Mouse (Mus musculus): ENCODE results near the gene H2-M5.

DNA sequence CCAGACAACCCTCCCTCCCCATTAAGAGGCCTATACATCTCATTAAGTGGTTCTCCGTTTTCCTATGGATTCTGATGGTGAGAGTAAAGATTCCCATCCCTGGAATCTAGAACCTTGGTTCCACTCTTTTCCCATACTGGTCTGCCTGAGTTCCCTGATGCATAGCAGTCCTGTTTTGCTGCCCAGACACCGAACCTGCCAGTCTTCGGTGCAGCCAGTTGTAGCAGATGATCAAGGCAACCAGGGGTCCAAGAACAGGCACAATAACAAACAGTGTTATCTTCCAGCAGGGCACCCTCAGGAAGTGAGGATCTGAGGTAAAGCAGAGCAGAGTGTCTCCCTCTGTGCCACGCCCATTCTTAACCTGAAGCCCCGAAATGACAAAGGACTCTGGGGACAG is 22.8 kb upstream of the H2-M5 start:
- TF ChIP-seq CTCF (IDR thresholded peaks at IDR 0.05; ENCODE audit: borderline replicate concordance, control insufficient read depth, extremely low read depth, insufficient read depth, low read length, poor library complexity), result no peak
- TF ChIP-seq POLR2A (IDR thresholded peaks at IDR 0.05; ENCODE audit: control insufficient read depth, extremely low read depth, insufficient read depth, low read length, poor library complexity), result no peak

Data from thymus, adult 2 months (tissue).